Mouse (Mus musculus): Measurements from ENCODE around the gene Ngb. TPM values are rescaled to one million over a fixed set of nuclear protein-coding genes. Genes with fewer than 3 reads are reported as not detected.

Gene Ngb
- total RNA-seq (2014; fragmentation: Nextera tagmentation) (not detected in 2 replicates), total RNA-seq (2017) (0.23 and 0.49 TPM in 2 replicates), polyA plus RNA-seq (2012) (not detected in 2 replicates)

DNA sequence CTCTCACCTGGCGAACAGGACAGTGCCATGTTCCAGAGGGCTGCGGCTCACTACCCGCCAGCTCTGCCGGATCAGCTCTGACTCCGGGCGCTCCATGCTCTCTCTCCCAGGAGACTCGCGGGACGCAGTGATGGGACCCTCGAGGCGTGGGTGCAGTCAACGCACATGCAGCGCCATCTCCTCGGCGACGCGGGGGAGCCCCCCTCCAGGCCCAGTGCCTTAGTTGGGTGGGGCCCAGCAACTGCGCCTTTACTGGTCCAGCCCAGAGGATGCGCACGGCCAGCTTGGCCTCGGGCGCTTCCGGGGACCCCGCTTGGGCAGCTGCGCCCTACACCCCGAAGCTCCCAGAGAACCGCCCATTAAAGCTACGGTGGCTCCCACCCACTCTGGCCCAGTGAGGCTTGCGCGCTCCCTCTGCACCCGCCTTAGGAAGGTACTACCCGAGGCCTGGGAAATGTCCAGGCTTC lies at the start of gene Ngb:
TSS of gene Ngb (minus strand) at position 375 of the 467 bp plus-strand sequence.
- TF ChIP-seq POLR2AphosphoS5 (IDR thresholded peaks at IDR 0.05; ENCODE audit: insufficient replicate concordance, low read depth, low read length), result no peak
- TF ChIP-seq GATA2 (IDR thresholded peaks at IDR 0.05; ENCODE audit: borderline replicate concordance, low read depth, low read length), result no peak
- TF ChIP-seq TAL1 (conservative IDR thresholded peaks at IDR 0.05; ENCODE audit: low read depth, low read length), result no peak
- TF ChIP-seq CTCF (IDR thresholded peaks at IDR 0.05; ENCODE audit: low read depth, low read length), result no peak
- no peak for TF ChIP-seq GATA1 (IDR thresholded peaks at IDR 0.05; ENCODE audit: borderline replicate concordance, low read length)
- H3K4me3 ChIP-seq (ENCODE audit: low read depth, low read length), result no peak within 1 kb of the TSS
- DNase-seq (ENCODE audit: low spot score), result no peak
- ATAC-seq (ENCODE audit: extremely low read depth, insufficient number of reproducible peaks, low FRiP score, poor library complexity, severe bottlenecking), result no peak
- no peaks in the 10 kb centered on the region for H3K9me3 ChIP-seq (replicated peaks)
- H3K4me1 ChIP-seq (ENCODE audit: insufficient read depth, low read depth, low read length), result no peaks in the 10 kb centered on the region
- peaks cover 37% of the 10 kb centered on the region for H3K27me3 ChIP-seq (ENCODE audit: insufficient read depth, low read length)
- no peaks in the 10 kb centered on the region for H3K36me3 ChIP-seq (replicated peaks)

DNA sequence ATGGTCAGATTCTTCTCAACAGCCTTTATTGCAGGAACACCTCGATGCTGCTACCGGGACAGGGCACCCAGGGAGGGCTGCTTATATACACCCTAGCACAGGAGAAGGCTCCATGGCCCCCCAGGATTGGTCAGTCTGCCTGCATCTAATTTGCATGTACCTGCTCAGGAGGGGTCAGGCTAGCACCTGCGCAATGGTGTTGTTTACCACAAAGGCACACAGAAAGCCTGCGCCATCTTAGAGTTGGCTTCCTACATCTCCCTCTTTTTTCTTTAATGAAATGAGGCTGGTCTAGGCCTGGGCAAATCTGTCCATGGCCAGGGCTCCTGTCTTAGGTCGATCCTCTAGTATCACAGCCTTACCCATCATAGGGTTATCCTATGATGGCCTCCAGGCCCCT lies 47.1 kb upstream of the Ngb start:
- H3K27me3 ChIP-seq (ENCODE audit: insufficient read depth, low read length), result no peaks in the 10 kb centered on the region
- ATAC-seq (ENCODE audit: extremely low read depth, insufficient number of reproducible peaks, low FRiP score, poor library complexity, severe bottlenecking) (no peak), DNase-seq (ENCODE audit: low spot score) (no peak)
- peaks cover 9% of the 10 kb centered on the region for H3K36me3 ChIP-seq (replicated peaks)
- H3K4me1 ChIP-seq (ENCODE audit: insufficient read depth, low read depth, low read length), result peaks cover 27% of the 10 kb centered on the region
- H3K4me3 ChIP-seq (ENCODE audit: low read depth, low read length), result no peak overlapping the region; the same call in 1 of the 2 replicates
- TF ChIP-seq TAL1 (conservative IDR thresholded peaks at IDR 0.05; ENCODE audit: low read depth, low read length) (no peak), GATA2 (IDR thresholded peaks at IDR 0.05; ENCODE audit: borderline replicate concordance, low read depth, low read length) (no peak), CTCF (IDR thresholded peaks at IDR 0.05; ENCODE audit: low read depth, low read length) (no peak), POLR2AphosphoS5 (IDR thresholded peaks at IDR 0.05; ENCODE audit: insufficient replicate concordance, low read depth, low read length) (no peak), GATA1 (IDR thresholded peaks at IDR 0.05; ENCODE audit: borderline replicate concordance, low read length) (no peak)
- H3K9me3 ChIP-seq (replicated peaks), result peaks cover 32% of the 10 kb centered on the region

DNA sequence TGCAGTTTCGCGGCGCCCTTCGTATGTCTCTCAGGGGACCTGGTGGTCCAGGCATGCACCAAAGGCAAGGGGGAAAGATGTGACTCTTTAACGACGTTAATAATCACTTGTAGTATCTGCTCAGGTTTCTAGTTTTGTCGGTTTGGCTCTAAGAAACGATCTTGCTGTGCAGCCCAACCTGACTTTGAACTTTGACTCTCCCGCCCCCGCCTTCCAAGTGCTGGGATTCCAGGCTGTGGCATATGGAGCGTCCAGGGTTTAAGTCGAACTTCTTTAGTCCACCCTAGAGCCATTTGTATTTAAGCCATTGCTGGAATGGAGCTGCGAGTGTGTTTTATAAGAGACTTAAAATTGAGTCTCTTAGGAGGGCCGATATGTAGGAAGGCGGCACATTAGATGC lies 45.8 kb upstream of the Ngb start:
- H3K27me3 ChIP-seq (ENCODE audit: insufficient read depth, low read length), result no peaks in the 10 kb centered on the region
- DNase-seq (ENCODE audit: low spot score) (no peak), ATAC-seq (ENCODE audit: extremely low read depth, insufficient number of reproducible peaks, low FRiP score, poor library complexity, severe bottlenecking) (no peak)
- H3K36me3 ChIP-seq (replicated peaks), result peaks cover 12% of the 10 kb centered on the region
- H3K4me1 ChIP-seq (ENCODE audit: insufficient read depth, low read depth, low read length), result peaks cover 27% of the 10 kb centered on the region
- peaks cover 23% of the 10 kb centered on the region for H3K9me3 ChIP-seq (replicated peaks)
- no peak for TF ChIP-seq TAL1 (conservative IDR thresholded peaks at IDR 0.05; ENCODE audit: low read depth, low read length)
- no peak for TF ChIP-seq GATA2 (IDR thresholded peaks at IDR 0.05; ENCODE audit: borderline replicate concordance, low read depth, low read length)
- no peak for TF ChIP-seq CTCF (IDR thresholded peaks at IDR 0.05; ENCODE audit: low read depth, low read length)
- no peak for TF ChIP-seq GATA1 (IDR thresholded peaks at IDR 0.05; ENCODE audit: borderline replicate concordance, low read length)
- TF ChIP-seq POLR2AphosphoS5 (IDR thresholded peaks at IDR 0.05; ENCODE audit: insufficient replicate concordance, low read depth, low read length), result no peak
- peak overlapping the region; percentile 93 for H3K4me3 ChIP-seq (ENCODE audit: low read depth, low read length)

DNA sequence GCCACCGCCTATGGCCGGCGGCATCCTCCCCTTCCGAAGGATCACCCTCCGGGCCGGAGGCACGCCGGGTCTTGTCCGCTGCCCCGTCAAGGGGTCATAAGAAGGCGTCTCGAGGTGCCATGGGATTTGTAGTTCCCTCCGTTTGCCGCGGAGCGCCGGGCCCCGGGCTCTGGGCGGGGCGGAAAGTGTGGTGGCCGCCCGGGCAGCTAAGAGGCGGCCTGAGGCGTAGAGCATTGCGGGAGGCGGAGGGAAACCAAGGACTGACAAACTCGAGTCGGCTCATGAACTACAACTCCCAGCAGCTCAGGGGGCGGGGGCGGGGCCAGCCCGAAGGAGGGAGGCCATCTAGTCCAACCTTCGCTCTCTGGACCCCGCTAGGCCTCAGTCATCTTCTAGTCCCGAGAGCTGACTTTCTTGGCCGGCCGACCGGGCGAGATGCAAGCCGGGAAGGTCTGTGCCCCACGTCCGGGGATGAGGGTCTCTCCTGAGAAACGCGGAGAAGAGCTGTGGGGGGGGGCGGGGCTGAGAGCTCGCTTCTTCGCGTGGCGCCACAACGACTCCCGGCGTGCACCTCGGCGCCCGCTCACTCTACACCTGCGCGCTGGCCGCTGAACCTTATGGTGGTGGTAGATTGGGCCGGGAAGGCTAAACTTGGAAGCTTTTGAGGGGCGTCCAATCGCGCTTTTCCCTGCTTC lies 45.2 kb upstream of the Ngb start, which contains the start of gene Pomt2:
TSS of gene Pomt2 (minus strand) at position 574 of the 695 bp plus-strand sequence.
- Histone ChIP-seq H3K4me3 (ENCODE audit: low read depth, low read length) (peak within 1 kb of the TSS; percentile 93), H3K27me3 (ENCODE audit: insufficient read depth, low read length) (no peaks in the 10 kb centered on the region), H3K36me3 (replicated peaks) (peaks cover 12% of the 10 kb centered on the region), H3K9me3 (replicated peaks) (peaks cover 18% of the 10 kb centered on the region), H3K4me1 (ENCODE audit: insufficient read depth, low read depth, low read length) (peaks cover 27% of the 10 kb centered on the region)
- no peak for TF ChIP-seq CTCF (IDR thresholded peaks at IDR 0.05; ENCODE audit: low read depth, low read length)
- no peak for TF ChIP-seq POLR2AphosphoS5 (IDR thresholded peaks at IDR 0.05; ENCODE audit: insufficient replicate concordance, low read depth, low read length)
- TF ChIP-seq TAL1 (conservative IDR thresholded peaks at IDR 0.05; ENCODE audit: low read depth, low read length), result no peak
- no peak for TF ChIP-seq GATA2 (IDR thresholded peaks at IDR 0.05; ENCODE audit: borderline replicate concordance, low read depth, low read length)
- no peak for TF ChIP-seq GATA1 (IDR thresholded peaks at IDR 0.05; ENCODE audit: borderline replicate concordance, low read length)
- DNase-seq (ENCODE audit: low spot score) (peak; percentile 96), ATAC-seq (ENCODE audit: extremely low read depth, insufficient number of reproducible peaks, low FRiP score, poor library complexity, severe bottlenecking) (peak; percentile 95)

DNA sequence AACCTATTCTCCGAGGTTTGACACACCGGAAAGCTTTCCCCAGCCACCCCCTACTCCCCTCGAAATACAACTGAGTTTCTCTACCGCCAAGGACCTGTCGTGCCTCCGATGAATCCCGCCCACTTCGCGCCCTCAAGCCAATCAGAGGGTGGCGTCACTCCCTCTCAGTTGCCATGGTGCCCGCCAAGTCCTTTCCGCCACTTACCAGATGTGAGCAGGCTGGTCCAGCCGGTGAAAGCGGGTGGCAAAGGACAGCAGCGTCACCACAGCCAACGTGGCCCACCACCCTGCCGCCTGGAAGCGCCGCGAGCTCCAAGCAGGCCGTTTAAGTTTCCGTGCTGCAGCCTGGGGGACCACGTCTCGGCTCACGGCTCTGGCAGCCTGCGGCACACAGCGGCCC lies 44.6 kb upstream of the Ngb start, which contains the start of gene Gstz1:
TSS of gene Gstz1 (plus strand) at position 200 of the 400 bp plus-strand sequence.
- H3K27me3 ChIP-seq (ENCODE audit: insufficient read depth, low read length), result no peaks in the 10 kb centered on the region
- peaks cover 27% of the 10 kb centered on the region for H3K4me1 ChIP-seq (ENCODE audit: insufficient read depth, low read depth, low read length)
- peaks cover 18% of the 10 kb centered on the region for H3K9me3 ChIP-seq (replicated peaks)
- DNase-seq (ENCODE audit: low spot score), result peak; percentile 97
- peak within 1 kb of the TSS; percentile 93 for H3K4me3 ChIP-seq (ENCODE audit: low read depth, low read length)
- H3K36me3 ChIP-seq (replicated peaks), result peaks cover 12% of the 10 kb centered on the region
- peak; percentile 83 for ATAC-seq (ENCODE audit: extremely low read depth, insufficient number of reproducible peaks, low FRiP score, poor library complexity, severe bottlenecking)
- TF ChIP-seq GATA2 (IDR thresholded peaks at IDR 0.05; ENCODE audit: borderline replicate concordance, low read depth, low read length) (no peak), TAL1 (conservative IDR thresholded peaks at IDR 0.05; ENCODE audit: low read depth, low read length) (no peak), GATA1 (IDR thresholded peaks at IDR 0.05; ENCODE audit: borderline replicate concordance, low read length) (no peak), POLR2AphosphoS5 (IDR thresholded peaks at IDR 0.05; ENCODE audit: insufficient replicate concordance, low read depth, low read length) (no peak), CTCF (IDR thresholded peaks at IDR 0.05; ENCODE audit: low read depth, low read length) (no peak)

DNA sequence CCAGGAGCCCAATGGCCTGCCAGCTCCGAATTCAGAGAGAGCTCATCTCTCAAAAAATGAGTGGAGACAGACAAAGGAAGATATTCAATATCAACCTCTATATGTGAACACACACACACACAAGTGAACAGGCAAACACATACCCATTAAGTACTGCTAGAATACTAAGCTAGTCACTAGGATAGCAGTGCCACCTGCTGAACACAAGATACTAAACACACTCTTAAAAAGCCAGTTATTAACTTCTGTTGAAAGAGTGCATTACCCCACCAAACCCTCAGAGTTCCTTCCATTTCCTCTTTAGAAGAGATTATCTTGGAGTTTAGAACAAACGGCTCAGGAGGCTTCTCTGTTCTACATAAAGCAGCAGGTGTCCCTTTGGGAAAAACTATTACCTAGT lies 39.8 kb upstream of the Ngb start:
- ATAC-seq (ENCODE audit: extremely low read depth, insufficient number of reproducible peaks, low FRiP score, poor library complexity, severe bottlenecking) (no peak), DNase-seq (ENCODE audit: low spot score) (no peak)
- Histone ChIP-seq H3K9me3 (replicated peaks) (no peaks in the 10 kb centered on the region), H3K27me3 (ENCODE audit: insufficient read depth, low read length) (no peaks in the 10 kb centered on the region), H3K4me1 (ENCODE audit: insufficient read depth, low read depth, low read length) (peaks cover 19% of the 10 kb centered on the region), H3K4me3 (ENCODE audit: low read depth, low read length) (no peak overlapping the region), H3K36me3 (replicated peaks) (peaks cover 17% of the 10 kb centered on the region)
- TF ChIP-seq GATA1 (IDR thresholded peaks at IDR 0.05; ENCODE audit: borderline replicate concordance, low read length), result no peak
- TF ChIP-seq TAL1 (conservative IDR thresholded peaks at IDR 0.05; ENCODE audit: low read depth, low read length), result no peak
- no peak for TF ChIP-seq POLR2AphosphoS5 (IDR thresholded peaks at IDR 0.05; ENCODE audit: insufficient replicate concordance, low read depth, low read length)
- no peak for TF ChIP-seq GATA2 (IDR thresholded peaks at IDR 0.05; ENCODE audit: borderline replicate concordance, low read depth, low read length)
- TF ChIP-seq CTCF (IDR thresholded peaks at IDR 0.05; ENCODE audit: low read depth, low read length), result no peak
